In genomic region chr3:108855864-108856263, GRCm38 (mm10) we compare ENCODE assay signal across 9 mouse cellular contexts. TPM values are rescaled to one million over a fixed set of nuclear protein-coding genes. Genes with fewer than 3 reads are reported as not detected.
DNase-seq lines count a peak whose midpoint lies in the region; ATAC-seq lines count a peak whose summit lies in the region.
"Had no signal": no experiment of that assay in that cellular context is flagged by ENCODE, and none has a peak within 500 bp of the region (broad histone marks: within the 10 kb centered on the region; RNA-seq: fewer than 3 reads in every experiment).

No protein-coding gene starts in this region.

- no peaks in the 10 kb centered on the region for H3K27me3 ChIP-seq in megakaryocyte, embryonic 14.5 days (replicated peaks)
- H3K27me3 ChIP-seq: neural tube, embryonic 12.5 days had no signal

- intact Hi-C loops in heart, postnatal 14 days (cut with DNase I), result no loop called here

- H3K36me3 ChIP-seq in megakaryocyte, embryonic 14.5 days (replicated peaks; ENCODE audit: low read length), result no peaks in the 10 kb centered on the region
- H3K36me3 ChIP-seq: neural tube, embryonic 12.5 days had no signal

- H3K9me3 ChIP-seq in megakaryocyte, embryonic 14.5 days, result peaks cover 4% of the 10 kb centered on the region; the same call in 1 of the 2 replicates
- H3K9me3 ChIP-seq: neural tube, embryonic 12.5 days had no signal

- peaks cover 59% of the 10 kb centered on the region for H3K4me1 ChIP-seq in megakaryocyte, embryonic 14.5 days

- ATAC-seq in megakaryocyte, adult 5-6 weeks (ENCODE audit: poor library complexity, severe bottlenecking), result no peak
- ATAC-seq in common myeloid progenitor, adult 5-6 weeks (replicated peaks; ENCODE audit: low read depth, poor library complexity, severe bottlenecking), result peak; percentile 65
- ATAC-seq in monocyte, adult 5-6 weeks (replicated peaks; ENCODE audit: insufficient number of reproducible peaks, low FRiP score, low TSS enrichment, poor library complexity, severe bottlenecking), result 0 out of 2 replicates have a peak, but pooled peaks have one; percentile 9

- peak; percentile 56 to 60 for DNase-seq in cerebellum, postnatal 10 days
- DNase-seq in cerebellum, adult 9-10 months, result no peak
- peak; percentile 67 to 70 for DNase-seq in heart, postnatal 14 days
- DNase-seq in natural killer cell, adult 2 months (ENCODE audit: low spot score in 2 of 2), result no peak

- peak overlapping the region; percentile 55 for H3K4me3 ChIP-seq in megakaryocyte, embryonic 14.5 days (replicated peaks)
- H3K4me3 ChIP-seq: neural tube, embryonic 12.5 days had no signal

RNA-seq across cellular contexts. Expression of gene Stxbp3, which starts 15.5 kb away (rescaled TPM):
- polyA plus RNA-seq in megakaryocyte, embryonic 14.5 days (2012; ENCODE audit: insufficient read depth, low replicate concordance), result 4.2 and 9.1 TPM in 2 replicates
- 58.2 and 59.6 TPM in 2 replicates for total RNA-seq in megakaryocyte, adult 5-6 weeks (2015)
- 50.4 and 51.9 TPM in 2 replicates for total RNA-seq in megakaryocyte, adult 5-6 weeks (2017)
- total RNA-seq in common myeloid progenitor, adult 5-6 weeks (2017), result 32.3 and 36.5 TPM in 2 replicates
- total RNA-seq in heart, postnatal 14 days (2021), result 10 to 100 TPM; 25.9 to 31.3 TPM
- 93.4 to 111 TPM (median 93.8 TPM) in 3 replicates for total RNA-seq in monocyte, adult 5-6 weeks (2017)

RNA-seq across cellular contexts. Expression of gene Fndc7, which starts 33.9 kb away (rescaled TPM):
- polyA plus RNA-seq in megakaryocyte, embryonic 14.5 days (2012; ENCODE audit: insufficient read depth, low replicate concordance), result 0.04 TPM in 1 of 2 replicates, not detected in the other
- total RNA-seq in megakaryocyte, adult 5-6 weeks (2015), result 0.07 TPM in 1 of 2 replicates, not detected in the other
- 0.12 and 0.44 TPM in 2 replicates for total RNA-seq in megakaryocyte, adult 5-6 weeks (2017)
- 0.37 TPM in 1 of 2 replicates, not detected in the other for total RNA-seq in common myeloid progenitor, adult 5-6 weeks (2017)
- total RNA-seq in heart, postnatal 14 days (2021), result under 1 TPM in 1 of 2 experiments, not detected in 1; 0.12 TPM
- 0.53 to 0.68 TPM in 2 of 3 replicates, not detected in the other for total RNA-seq in monocyte, adult 5-6 weeks (2017)

RNA-seq across cellular contexts. Expression of gene Prpf38b, which starts 55.7 kb away (rescaled TPM):
- 34.3 and 74.4 TPM in 2 replicates for polyA plus RNA-seq in megakaryocyte, embryonic 14.5 days (2012; ENCODE audit: insufficient read depth, low replicate concordance)
- total RNA-seq in megakaryocyte, adult 5-6 weeks (2015), result 108 and 110 TPM in 2 replicates
- 197 and 206 TPM in 2 replicates for total RNA-seq in megakaryocyte, adult 5-6 weeks (2017)
- 293 and 352 TPM in 2 replicates for total RNA-seq in common myeloid progenitor, adult 5-6 weeks (2017)
- 10 to 100 TPM; 27.7 to 28.1 TPM for total RNA-seq in heart, postnatal 14 days (2021)
- total RNA-seq in monocyte, adult 5-6 weeks (2017), result 327 to 440 TPM (median 383 TPM) in 3 replicates

Comparison
In these comparisons a context has a peak if more than half of its experiments do, and no peak if none do; other contexts are left out.
1. DNase-seq: peak in cerebellum, postnatal 10 days (2 of 2) and heart, postnatal 14 days (2 of 2); none in cerebellum, adult 9-10 months (single experiment) and natural killer cell, adult 2 months (0 of 2).